Mouse (Mus musculus) CD4-positive, CD25-positive, alpha-beta regulatory T cell, adult 9 weeks (primary cell): Measurements from ENCODE around the gene Heatr5a. TPM values are rescaled to one million over a fixed set of nuclear protein-coding genes. Genes with fewer than 3 reads are reported as not detected.

Source experiments
- polyA plus RNA-seq: library from polyadenylated mRNA; unstranded; fragments of 100-300 nt; shearing (Covaris generic); gene quantifications from one replicate; pipeline ENCODE4 v1.2.1, GENCODE M21; 2017

The Heatr5a gene
- 10.5 TPM for polyA plus RNA-seq

DNA sequence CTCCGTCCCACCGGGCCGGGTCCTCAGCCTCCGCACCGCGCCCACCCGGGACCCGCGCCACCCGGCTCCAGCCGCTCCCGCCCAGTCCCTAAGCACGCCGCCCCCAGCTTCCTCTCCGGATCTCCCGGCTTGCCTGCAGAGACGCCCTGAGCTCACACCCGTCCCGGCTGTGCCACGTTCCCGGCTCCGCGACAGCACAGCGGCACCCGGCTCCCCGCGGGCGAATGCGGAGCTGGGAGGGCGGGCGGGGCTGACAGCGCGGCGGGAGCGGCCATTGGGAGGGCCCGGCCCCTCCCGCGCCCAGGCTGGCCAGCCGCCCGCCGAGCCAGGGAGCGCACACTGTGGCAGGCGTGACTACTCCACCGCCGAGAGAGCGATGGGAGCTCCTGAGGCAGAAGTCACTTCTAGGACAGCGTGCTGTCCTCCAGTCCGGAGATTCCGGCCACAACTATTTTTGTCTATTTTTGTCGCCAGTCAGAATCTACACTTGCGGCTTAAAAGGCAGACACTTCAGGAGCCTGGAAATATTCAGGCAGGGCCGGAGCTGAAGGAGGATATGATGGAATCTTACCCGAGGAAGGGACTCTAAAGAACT, at the start of gene Heatr5a:
Heatr5a (minus strand) TSS at position 252 of the 595 bp plus-strand sequence.

DNA sequence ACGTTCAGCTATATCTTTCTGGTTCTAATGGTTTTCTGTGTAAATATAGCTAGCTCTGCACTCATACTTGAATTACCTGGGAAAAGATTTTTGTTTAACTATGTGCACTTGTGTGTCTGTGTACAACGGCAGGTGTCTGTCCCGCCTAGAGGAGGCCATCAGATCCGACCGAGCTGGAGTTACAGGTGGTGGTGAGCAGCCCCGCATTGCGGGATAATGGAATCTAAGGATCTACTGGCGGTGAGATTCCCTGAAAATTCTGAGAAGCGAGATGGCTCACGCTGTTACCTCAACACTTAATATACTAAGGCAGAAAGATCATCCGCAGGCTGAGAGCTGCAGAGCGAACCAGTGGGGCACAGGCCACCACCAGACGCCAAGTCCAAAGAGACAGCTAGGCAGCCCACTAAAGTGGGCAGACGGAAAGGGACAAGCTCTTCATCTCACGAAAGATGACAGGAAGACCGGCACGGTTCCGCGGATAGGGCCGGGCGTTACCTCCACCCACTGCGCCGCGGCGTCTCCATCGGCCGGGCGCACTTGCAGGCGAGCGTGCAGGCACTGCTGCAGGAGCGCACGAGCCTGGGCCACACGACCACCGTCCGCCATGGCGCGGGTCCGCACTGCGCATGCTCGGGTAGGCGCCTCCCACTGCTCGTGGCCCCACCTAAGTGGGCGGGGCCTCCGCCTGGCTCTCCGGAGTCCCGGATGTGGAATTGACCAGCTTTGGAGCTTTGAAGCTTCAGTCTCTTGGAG, 34.9 kb upstream of the Heatr5a start, which contains the start of gene Dtd2:
Dtd2 (minus strand) TSS at position 625 of the 756 bp plus-strand sequence.

DNA sequence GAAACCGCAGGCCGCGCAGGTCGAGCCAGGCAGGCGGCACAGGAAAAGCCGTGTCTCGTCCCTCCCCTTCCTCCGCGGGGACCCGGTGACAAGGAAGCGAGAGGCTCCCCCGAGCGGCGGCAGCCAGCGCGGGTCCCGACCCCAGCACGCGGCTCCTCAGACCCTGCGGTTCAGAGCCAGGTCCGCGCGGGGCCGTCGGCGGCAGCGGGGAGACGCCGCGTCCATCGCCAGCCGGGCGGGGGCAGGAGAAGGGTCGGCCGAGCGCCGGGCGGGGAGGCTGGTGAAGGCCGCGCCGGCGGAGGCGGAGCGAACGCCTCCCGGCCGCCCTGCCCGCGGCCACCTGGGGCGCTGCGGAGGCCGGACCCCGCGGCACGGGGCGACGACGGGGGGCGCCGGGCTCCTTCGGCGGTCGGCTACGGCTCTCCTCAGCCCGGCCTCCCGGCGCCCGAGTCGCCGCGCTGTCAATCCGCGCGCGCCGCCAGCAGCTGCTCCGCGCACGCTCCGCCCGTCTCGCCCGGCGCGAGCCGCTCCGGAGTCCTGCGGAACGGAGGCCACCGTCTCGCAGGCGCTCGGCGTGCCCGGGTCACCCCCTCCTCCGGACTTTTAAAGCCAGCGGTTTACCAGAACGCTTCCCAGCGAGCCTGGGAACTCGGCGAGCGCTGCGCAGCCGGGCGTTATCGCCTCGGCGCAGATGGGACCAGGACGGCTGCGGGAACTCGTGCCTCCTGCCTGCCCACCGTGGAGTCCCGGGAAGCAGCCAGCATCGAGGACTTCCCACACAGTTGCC, 141.6 kb downstream of the Heatr5a start, which contains the start of gene Hectd1:
Hectd1 (minus strand) TSS at position 247 of the 787 bp plus-strand sequence.

Other genes with a start within 250 kb of the Heatr5a start
- gene Hectd1, start 141.8 kb downstream of the Heatr5a start, polyA plus RNA-seq, result 83.2 TPM
- gene Dtd2, start 35.2 kb upstream of the Heatr5a start, polyA plus RNA-seq, result 10.2 TPM
- not detected for gene Gpr33, start 56.7 kb upstream of the Heatr5a start, polyA plus RNA-seq
- 10.4 TPM for gene Nubpl, start 126.4 kb upstream of the Heatr5a start, polyA plus RNA-seq